Mouse (Mus musculus): ENCODE measurements around the gene Tmc3.

DNA sequence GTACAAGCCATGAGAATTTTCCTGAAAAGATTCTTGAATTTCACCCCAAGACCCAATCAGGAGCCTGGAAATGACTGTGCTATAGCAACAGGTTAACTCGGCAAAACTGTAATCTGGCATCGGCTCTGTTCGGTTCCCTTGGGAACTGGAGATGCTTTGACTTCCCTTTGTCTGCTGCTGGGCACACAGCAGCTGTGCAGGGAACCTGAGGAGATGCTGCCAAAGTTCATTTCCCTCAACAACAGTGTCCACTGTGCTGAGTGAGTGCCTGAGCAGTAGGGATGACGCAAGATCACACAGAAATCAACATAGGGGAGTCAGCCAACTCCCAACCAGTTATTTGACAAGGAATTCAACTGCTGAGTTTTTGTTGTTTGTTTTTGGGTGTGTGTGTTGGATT lies 3.8 kb upstream of the Tmc3 start:
- TF ChIP-seq MAFK (IDR thresholded peaks at IDR 0.05; ENCODE audit: insufficient read depth, low read depth, low read length) (no peak), HCFC1 (IDR thresholded peaks at IDR 0.05; ENCODE audit: borderline replicate concordance, insufficient read depth, low read length) (no peak)
